Mouse (Mus musculus): ENCODE measurements around the gene Rpl23. TPM values are rescaled to one million over a fixed set of nuclear protein-coding genes. Genes with fewer than 3 reads are reported as not detected.
A peak's percentile ranks its signal among the peaks of the same experiment; 100 is the strongest.

Gene Rpl23
- 854 and 1,184 TPM in 2 replicates for polyA plus RNA-seq (2012; ENCODE audit: insufficient read depth, insufficient read length, missing spikeins)

GRCm38 (mm10) chr11:97781832-97782563 is at the start of gene Rpl23:
Rpl23 (minus strand) TSS chr11:97782437.
- no peak; the same call in 1 of the 2 replicates for TF ChIP-seq POLR2A (IDR thresholded peaks at IDR 0.05; ENCODE audit: borderline replicate concordance, low read depth, low read length)
- TF ChIP-seq CTCF (IDR thresholded peaks at IDR 0.05; ENCODE audit: low read depth, low read length), result no peak
- H3K4me3 ChIP-seq (ENCODE audit: insufficient read depth, low read length), result peak within 1 kb of the TSS; percentile 93

GRCm38 (mm10) chr11:97832001-97832400 is 49.8 kb upstream of the Rpl23 start:
- H3K4me1 ChIP-seq (ENCODE audit: control insufficient read depth, insufficient read depth, low read length), result peaks cover 62% of the 10 kb centered on the region

More at GRCm38 (mm10) chr11:97781832-97782563, at the start of gene Rpl23:
- Histone ChIP-seq H3K27ac (ENCODE audit: insufficient read depth, low read depth, low read length) (peak within 1 kb of the TSS; percentile 89), H3K4me1 (ENCODE audit: control insufficient read depth, insufficient read depth, low read length) (peaks cover 10% of the 10 kb centered on the region; the same call in 1 of the 2 replicates)

DNA sequence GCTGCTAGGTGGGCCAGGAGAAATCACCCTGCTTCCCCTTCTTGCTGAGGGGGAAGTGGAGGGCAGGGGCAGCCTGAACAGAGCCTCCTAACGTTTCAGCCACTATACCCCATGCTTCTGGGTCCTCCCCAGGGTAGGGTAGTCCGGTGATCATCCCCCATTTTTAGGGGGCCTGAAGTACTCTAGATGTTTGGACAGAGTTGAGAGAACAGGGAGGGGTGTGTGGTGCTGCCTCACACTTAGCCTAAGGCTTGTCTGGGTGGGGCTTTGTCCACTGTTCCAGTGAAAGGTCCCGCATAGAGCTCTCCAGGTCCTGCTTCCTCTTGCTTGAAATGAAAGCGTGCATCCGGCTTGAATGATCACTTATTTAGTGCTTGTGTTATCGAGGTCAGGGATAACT is 48.3 kb upstream of the Rpl23 start:
- Histone ChIP-seq H3K4me3 (ENCODE audit: insufficient read depth, low read length) (peak overlapping the region; percentile 31; the same call in 1 of the 2 replicates), H3K4me1 (ENCODE audit: control insufficient read depth, insufficient read depth, low read length) (peaks cover 64% of the 10 kb centered on the region), H3K27ac (ENCODE audit: insufficient read depth, low read depth, low read length) (peak overlapping the region; percentile 100)
- TF ChIP-seq CTCF (IDR thresholded peaks at IDR 0.05; ENCODE audit: low read depth, low read length) (no peak), POLR2A (IDR thresholded peaks at IDR 0.05; ENCODE audit: borderline replicate concordance, low read depth, low read length) (0 out of 2 replicates have a peak, but pooled peaks have one; percentile 18)

More at GRCm38 (mm10) chr11:97832001-97832400, 49.8 kb upstream of the Rpl23 start:
- TF ChIP-seq CTCF (IDR thresholded peaks at IDR 0.05; ENCODE audit: low read depth, low read length), result no peak
- Histone ChIP-seq H3K27ac (ENCODE audit: insufficient read depth, low read depth, low read length) (peak overlapping the region; percentile 5; the same call in 1 of the 2 replicates), H3K4me3 (ENCODE audit: insufficient read depth, low read length) (no peak overlapping the region)

DNA sequence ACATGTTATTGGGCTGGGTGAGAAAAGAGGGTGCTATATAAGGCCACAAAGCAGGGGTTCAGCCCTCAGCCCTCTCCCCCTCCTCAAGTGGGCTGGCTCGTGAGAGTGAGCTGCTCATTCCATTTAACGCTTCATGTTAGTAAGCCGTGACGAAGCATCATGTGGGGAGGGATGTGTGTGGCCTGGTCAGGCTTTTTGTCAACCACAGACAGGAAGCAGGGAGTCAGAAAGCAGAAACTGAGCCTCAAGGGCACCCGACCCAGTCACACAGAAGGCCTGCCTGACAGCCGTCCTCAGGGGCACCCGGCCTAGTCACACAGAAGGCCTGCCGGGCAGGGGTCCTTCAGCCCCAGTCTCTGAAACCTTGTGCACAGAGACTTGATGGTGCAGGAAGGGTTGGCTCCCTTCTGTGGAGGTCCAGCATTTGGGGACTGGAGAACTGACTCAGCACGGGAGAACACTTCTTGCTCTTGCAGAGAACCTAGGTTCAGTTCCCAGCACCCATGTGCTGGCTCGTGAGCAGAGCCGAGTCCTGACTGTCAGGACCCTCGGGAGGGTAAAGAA is 47.8 kb upstream of the Rpl23 start:
- Histone ChIP-seq H3K4me3 (ENCODE audit: insufficient read depth, low read length) (peak overlapping the region; percentile 31), H3K27ac (ENCODE audit: insufficient read depth, low read depth, low read length) (peak overlapping the region; percentile 100), H3K4me1 (ENCODE audit: control insufficient read depth, insufficient read depth, low read length) (peaks cover 69% of the 10 kb centered on the region)
- TF ChIP-seq CTCF (IDR thresholded peaks at IDR 0.05; ENCODE audit: low read depth, low read length), result no peak
- TF ChIP-seq POLR2A (IDR thresholded peaks at IDR 0.05; ENCODE audit: borderline replicate concordance, low read depth, low read length), result no peak

- H3K4me1 ChIP-seq (ENCODE audit: control insufficient read depth, insufficient read depth, low read length), result peaks cover 76% of the 10 kb centered on the region
- peak overlapping the region; percentile 100 for H3K27ac ChIP-seq (ENCODE audit: insufficient read depth, low read depth, low read length)
- TF ChIP-seq POLR2A (IDR thresholded peaks at IDR 0.05; ENCODE audit: borderline replicate concordance, low read depth, low read length) (no peak), CTCF (IDR thresholded peaks at IDR 0.05; ENCODE audit: low read depth, low read length) (no peak)
- no peak overlapping the region for H3K4me3 ChIP-seq (ENCODE audit: insufficient read depth, low read length)
These were observed 47.1 kb upstream of the Rpl23 start for GRCm38 (mm10) chr11:97829365-97829764.

- peaks cover 84% of the 10 kb centered on the region for H3K4me1 ChIP-seq (ENCODE audit: control insufficient read depth, insufficient read depth, low read length)
- peak overlapping the region; percentile 100 for H3K27ac ChIP-seq (ENCODE audit: insufficient read depth, low read depth, low read length)
- TF ChIP-seq CTCF (IDR thresholded peaks at IDR 0.05; ENCODE audit: low read depth, low read length) (no peak), POLR2A (IDR thresholded peaks at IDR 0.05; ENCODE audit: borderline replicate concordance, low read depth, low read length) (no peak)
- no peak overlapping the region for H3K4me3 ChIP-seq (ENCODE audit: insufficient read depth, low read length)
These were observed 45.4 kb upstream of the Rpl23 start for GRCm38 (mm10) chr11:97827654-97828053.

- Histone ChIP-seq H3K27ac (ENCODE audit: insufficient read depth, low read depth, low read length) (peak overlapping the region; percentile 100), H3K4me3 (ENCODE audit: insufficient read depth, low read length) (no peak overlapping the region), H3K4me1 (ENCODE audit: control insufficient read depth, insufficient read depth, low read length) (peaks cover 79% of the 10 kb centered on the region)
- TF ChIP-seq CTCF (IDR thresholded peaks at IDR 0.05; ENCODE audit: low read depth, low read length), result no peak
- TF ChIP-seq POLR2A (IDR thresholded peaks at IDR 0.05; ENCODE audit: borderline replicate concordance, low read depth, low read length), result no peak
These were observed 44.2 kb upstream of the Rpl23 start for GRCm38 (mm10) chr11:97826414-97826813.

- Histone ChIP-seq H3K4me3 (ENCODE audit: insufficient read depth, low read length) (peak overlapping the region; percentile 17), H3K4me1 (ENCODE audit: control insufficient read depth, insufficient read depth, low read length) (peaks cover 81% of the 10 kb centered on the region), H3K27ac (ENCODE audit: insufficient read depth, low read depth, low read length) (peak overlapping the region; percentile 100)
- no peak for TF ChIP-seq CTCF (IDR thresholded peaks at IDR 0.05; ENCODE audit: low read depth, low read length)
- no peak for TF ChIP-seq POLR2A (IDR thresholded peaks at IDR 0.05; ENCODE audit: borderline replicate concordance, low read depth, low read length)
These were observed 43.7 kb upstream of the Rpl23 start for GRCm38 (mm10) chr11:97825971-97826370.

- Histone ChIP-seq H3K27ac (ENCODE audit: insufficient read depth, low read depth, low read length) (peak overlapping the region; percentile 100), H3K4me1 (ENCODE audit: control insufficient read depth, insufficient read depth, low read length) (peaks cover 80% of the 10 kb centered on the region), H3K4me3 (ENCODE audit: insufficient read depth, low read length) (no peak overlapping the region)
- no peak for TF ChIP-seq CTCF (IDR thresholded peaks at IDR 0.05; ENCODE audit: low read depth, low read length)
These were observed 43.1 kb upstream of the Rpl23 start for GRCm38 (mm10) chr11:97825295-97825694.

DNA sequence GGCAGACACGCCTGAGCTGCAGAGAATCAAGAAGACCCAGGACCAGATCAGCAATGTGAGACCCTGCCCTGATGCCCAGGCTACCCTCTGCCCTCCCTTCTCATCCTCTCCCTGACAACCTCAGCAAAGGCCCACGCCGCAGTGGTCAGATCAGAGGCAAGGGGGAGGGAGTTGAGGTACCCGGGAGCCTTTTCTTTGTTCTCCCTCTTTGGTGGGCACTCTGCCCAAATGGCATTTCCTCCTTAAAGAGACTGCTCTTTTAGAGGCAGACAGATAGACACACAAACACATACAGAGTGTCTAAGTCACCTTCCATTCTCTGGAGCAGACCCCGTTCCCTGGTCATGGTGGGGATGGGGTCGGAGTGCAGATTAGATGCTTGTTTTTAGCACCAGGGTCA is 42.7 kb upstream of the Rpl23 start:
- no peak overlapping the region for H3K4me3 ChIP-seq (ENCODE audit: insufficient read depth, low read length)
- TF ChIP-seq CTCF (IDR thresholded peaks at IDR 0.05; ENCODE audit: low read depth, low read length) (no peak), POLR2A (IDR thresholded peaks at IDR 0.05; ENCODE audit: borderline replicate concordance, low read depth, low read length) (no peak)
- peak overlapping the region; percentile 100 for H3K27ac ChIP-seq (ENCODE audit: insufficient read depth, low read depth, low read length)
- H3K4me1 ChIP-seq (ENCODE audit: control insufficient read depth, insufficient read depth, low read length), result peaks cover 80% of the 10 kb centered on the region

Data from bone marrow macrophage, adult 2 months (primary cell).